Mouse (Mus musculus) heart, adult 2 months (tissue): ENCODE results near the gene Zfp575. TPM values are rescaled to one million over a fixed set of nuclear protein-coding genes. Genes with fewer than 3 reads are reported as not detected.
"Not testable (repeated sequence)": the region's sequence is repeated elsewhere in the genome, so short reads cannot be mapped to it uniquely, and the experiment has no call there.

Source experiments
- DNase-seq, 2 experiments: peaks; one replicate each; pipeline ENCODE4 v3.0.0; 2021
- H3K27ac ChIP-seq: fragments of 200-600 bp; 2 replicates; pipeline ENCODE4 v1.8.1; 2022
- H3K27me3 ChIP-seq: fragments of 200-500 bp; 2 replicates; pipeline ENCODE4 v1.6.1; 2012; ENCODE audit warnings: mild to moderate bottlenecking, low read length, inconsistent platforms, mixed read lengths; ENCODE audit not compliant: control insufficient read depth, insufficient read depth
- H3K36me3 ChIP-seq: fragments of 200-500 bp; 2 replicates; pipeline ENCODE4 v1.6.1; 2012; ENCODE audit warnings: low read length, inconsistent platforms; ENCODE audit not compliant: control insufficient read depth, insufficient read depth
- H3K4me1 ChIP-seq: fragments of 200-500 bp; 2 replicates; pipeline ENCODE4 v1.6.1; 2011; ENCODE audit warnings: low read length; ENCODE audit not compliant: control insufficient read depth, insufficient read depth
- H3K4me3 ChIP-seq: fragments of 200-600 bp; 2 replicates; pipeline ENCODE4 v1.8.1; 2022
- H3K79me2 ChIP-seq: fragments of 200-500 bp; replicated peaks from 2 replicates; pipeline ENCODE4 v1.6.1; 2012; ENCODE audit warnings: mild to moderate bottlenecking, inconsistent platforms, low read length, moderate library complexity, mixed read lengths; ENCODE audit not compliant: control insufficient read depth, insufficient read depth
- H3K9ac ChIP-seq: fragments of 200-500 bp; 2 replicates; pipeline ENCODE4 v1.6.1; 2012; ENCODE audit warnings: low read depth, mild to moderate bottlenecking, control low read depth, inconsistent platforms, low read length, mixed read lengths
- CTCF ChIP-seq: fragments of 200-600 bp; IDR thresholded peaks from 2 replicates; pipeline ENCODE4 v1.8.1; 2022; ENCODE audit warnings: antibody characterized with exemption, mild to moderate bottlenecking, moderate library complexity
- EP300 ChIP-seq: fragments of 200-500 bp; IDR thresholded peaks from 2 replicates; pipeline ENCODE4 v1.6.1; 2011; ENCODE audit warnings: low read depth, low read length, control low read depth; ENCODE audit not compliant: insufficient read depth
- POLR2A ChIP-seq: fragments of 200-500 bp; IDR thresholded peaks from 2 replicates; pipeline ENCODE4 v1.6.1; 2011; ENCODE audit warnings: mild to moderate bottlenecking, low read depth, low read length, control low read depth; ENCODE audit not compliant: insufficient read depth
- WGBS: fragments of 180-500 bp; shearing (Covaris S2); methylation state at CpG from one replicate; pipeline ENCODE4 v1.1.7; 2018; 5-methylcytosine and 5-hydroxymethylcytosine counted together
- intact Hi-C: fragments of 180-260 bp; cut with DNase I; formaldehyde crosslinking; loops from one replicate; pipeline ENCODE4 v1.15.1; 2025
- polyA plus RNA-seq: library from polyadenylated mRNA; depleted of rRNA; stranded (reverse); fragments of >200 nt; gene quantifications from 2 replicates; pipeline ENCODE4 v1.2.3, GENCODE M21; 2012
- total RNA-seq, 2 experiments: library from RNA; stranded (reverse); gene quantifications; 2 replicates each; pipeline ENCODE4 v1.2.3; 2021

Zfp575 gene
- total and polyA plus RNA-seq, 3 experiments, result 0.07 to 0.08 TPM; not detected in 1

- no peak overlapping the region for H3K27ac ChIP-seq
- H3K9ac ChIP-seq, result peak overlapping the region; percentile 20
- no peak; the same call in 1 of the 2 replicates for TF ChIP-seq CTCF
- no peak for TF ChIP-seq POLR2A
- TF ChIP-seq EP300, result no peak
- intact Hi-C loops, result no loop called here
- H3K79me2 ChIP-seq, result no peaks in the 10 kb centered on the region
- H3K4me1 ChIP-seq, result peaks cover 2% of the 10 kb centered on the region
- DNase-seq, result peak; percentile 83 to 88
- 9% methylated on average over 33 of the region's 33 CpGs for WGBS
- no peaks in the 10 kb centered on the region for H3K36me3 ChIP-seq
- H3K4me3 ChIP-seq, result peak overlapping the region; percentile 31; the same call in 1 of the 2 replicates
- H3K27me3 ChIP-seq, result no peaks in the 10 kb centered on the region
Observed at GRCm38 (mm10) chr7:24628685-24629610, 41.5 kb upstream of the Zfp575 start.

DNA sequence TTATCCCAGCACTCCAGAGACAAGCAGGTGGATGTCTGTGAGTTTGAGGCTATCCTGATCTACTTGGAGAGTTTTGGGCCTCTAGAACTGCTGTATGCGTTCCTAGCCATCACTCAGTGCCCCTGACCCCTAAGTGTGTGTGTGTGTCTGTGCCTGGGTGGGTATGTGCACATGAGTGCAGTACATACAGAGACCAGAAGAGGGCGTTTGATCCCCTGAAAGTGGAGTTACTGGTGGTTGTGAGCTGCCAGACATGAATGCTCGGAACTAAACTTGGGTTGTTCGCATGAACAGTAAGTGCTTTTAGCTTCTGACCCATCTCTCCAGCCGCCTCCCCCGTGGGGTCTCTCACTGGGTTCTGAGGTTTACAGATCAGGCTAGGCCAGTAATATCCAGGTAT, 35.5 kb upstream of the Zfp575 start:
- Histone ChIP-seq H3K79me2 (no peaks in the 10 kb centered on the region), H3K4me3 (no peak overlapping the region), H3K27ac (no peak overlapping the region), H3K9ac (no peak overlapping the region), H3K27me3 (no peaks in the 10 kb centered on the region; the same call in 1 of the 2 replicates), H3K4me1 (no peaks in the 10 kb centered on the region), H3K36me3 (no peaks in the 10 kb centered on the region)
- no peak for DNase-seq
- 75% methylated on average over 6 of the region's 6 CpGs for WGBS
- intact Hi-C loops, result no loop called here
- TF ChIP-seq POLR2A (no peak), EP300 (no peak), CTCF (no peak)

DNA sequence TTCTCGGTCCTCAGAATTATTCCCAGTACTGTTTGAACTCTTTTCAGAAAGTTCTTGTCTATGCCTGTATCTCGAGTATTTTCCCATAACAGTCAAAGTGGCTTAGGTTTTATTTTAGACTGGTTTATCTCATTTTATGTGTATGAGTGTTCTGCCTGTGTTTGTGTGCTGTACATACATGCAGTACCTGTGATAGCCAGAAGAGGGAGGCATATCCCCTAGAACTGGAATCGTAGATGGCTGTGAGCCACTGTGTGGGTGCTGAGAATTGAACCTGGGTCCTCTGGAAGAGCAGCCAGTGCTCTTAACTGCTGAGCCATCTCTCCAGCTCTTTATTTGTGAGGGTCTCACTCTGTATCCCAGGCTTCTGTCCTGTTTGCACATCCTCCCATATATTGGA, 33.8 kb upstream of the Zfp575 start:
- Histone ChIP-seq H3K4me3 (no peak overlapping the region), H3K27ac (no peak overlapping the region), H3K36me3 (no peaks in the 10 kb centered on the region), H3K27me3 (no peaks in the 10 kb centered on the region; the same call in 1 of the 2 replicates), H3K9ac (no peak overlapping the region), H3K79me2 (no peaks in the 10 kb centered on the region), H3K4me1 (no peaks in the 10 kb centered on the region)
- TF ChIP-seq CTCF (peak; percentile 48), POLR2A (no peak)
- intact Hi-C loops, result no loop called here
- WGBS, result 71% methylated on average over 3 of the region's 3 CpGs
- no peak for DNase-seq

DNA sequence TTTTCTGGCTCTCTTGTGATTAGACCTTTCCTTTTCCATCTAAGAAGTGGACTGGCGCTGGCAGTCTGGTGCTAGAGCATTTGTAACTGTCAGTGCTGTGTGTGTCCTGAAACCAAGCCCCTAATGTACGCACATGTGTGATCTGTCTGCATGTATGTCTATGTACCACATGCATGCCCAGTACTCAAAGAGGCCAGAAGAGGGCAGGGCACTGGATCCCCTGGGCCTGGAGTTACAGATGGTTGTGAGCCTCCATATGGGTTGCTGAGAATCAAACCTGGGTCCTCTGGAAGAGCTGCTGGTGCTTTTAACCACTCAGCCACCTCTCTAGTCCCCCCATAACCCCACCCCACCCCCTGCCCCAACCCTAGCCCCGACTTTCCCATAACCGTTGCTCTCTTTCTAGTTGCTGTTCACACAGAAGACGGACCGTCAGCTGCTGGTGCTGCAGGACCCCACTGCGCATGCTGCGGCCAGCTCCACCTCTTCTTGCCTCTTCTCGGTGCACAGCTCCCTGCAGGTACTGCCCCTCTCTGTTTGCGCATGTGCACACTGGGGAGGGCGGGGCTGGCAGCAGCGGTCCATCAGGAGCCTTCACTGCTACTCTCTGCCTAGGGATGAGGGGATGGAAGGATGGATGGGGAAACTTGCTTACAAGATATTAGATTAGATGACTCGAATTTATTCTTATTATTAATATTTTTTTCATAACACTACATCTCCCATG, 32.4 kb upstream of the Zfp575 start:
- no peak for TF ChIP-seq POLR2A
- no peak for TF ChIP-seq CTCF
- TF ChIP-seq EP300, result no peak
- H3K27ac ChIP-seq, result no peak overlapping the region
- H3K27me3 ChIP-seq, result no peaks in the 10 kb centered on the region; the same call in 1 of the 2 replicates
- H3K4me1 ChIP-seq, result no peaks in the 10 kb centered on the region
- no peaks in the 10 kb centered on the region for H3K36me3 ChIP-seq
- 59% methylated on average over 13 of the region's 13 CpGs for WGBS
- no peak overlapping the region for H3K9ac ChIP-seq
- H3K4me3 ChIP-seq, result no peak overlapping the region
- H3K79me2 ChIP-seq, result no peaks in the 10 kb centered on the region
- DNase-seq, result no peak
- intact Hi-C loops, result no loop called here

DNA sequence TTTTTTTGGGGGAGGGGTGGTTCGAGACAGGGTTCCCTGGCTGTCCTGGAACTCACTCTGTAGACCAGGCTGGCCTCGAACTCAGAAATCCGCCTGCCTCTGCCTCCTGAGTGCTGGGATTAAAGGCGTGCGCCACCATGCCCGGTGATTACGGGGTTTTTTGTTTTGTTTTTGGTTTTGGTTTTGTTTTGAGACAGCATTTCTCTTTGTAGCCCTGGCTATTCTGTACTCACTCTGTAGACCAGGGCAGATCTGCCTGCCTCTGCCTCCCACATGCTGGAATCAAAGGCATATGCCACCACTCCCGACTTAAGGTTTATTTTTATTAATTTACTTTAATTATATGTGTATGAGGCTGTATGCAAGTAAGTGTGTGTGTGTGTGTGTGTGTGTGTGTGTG, 30.9 kb upstream of the Zfp575 start:
- intact Hi-C loops, DNase-seq, H3K79me2 ChIP-seq, H3K4me3 ChIP-seq, H3K36me3 ChIP-seq, H3K27me3 ChIP-seq, H3K9ac ChIP-seq, H3K27ac ChIP-seq, H3K4me1 ChIP-seq: not testable (repeated sequence)
- 83% methylated on average over 8 of the region's 8 CpGs for WGBS

DNA sequence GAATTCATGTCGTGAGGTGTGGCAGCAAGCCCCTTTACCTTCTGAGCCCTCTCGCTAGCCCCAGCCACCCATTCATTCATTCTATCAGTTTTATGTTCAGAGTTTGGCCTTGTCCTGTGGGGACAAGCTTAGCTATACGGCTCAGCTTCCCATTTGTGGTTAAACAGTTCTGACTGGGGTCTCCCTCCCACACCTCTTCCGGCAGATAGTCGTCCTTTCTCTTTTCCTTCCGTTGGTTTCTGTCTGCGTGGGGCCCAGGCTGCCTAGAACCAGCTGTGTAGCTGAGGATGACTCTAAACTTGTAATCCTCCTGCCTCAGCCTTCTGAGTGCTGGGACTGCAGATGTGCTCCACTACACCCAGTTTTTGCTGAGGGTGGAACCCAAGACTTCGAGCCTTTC, 30.3 kb upstream of the Zfp575 start:
- Histone ChIP-seq H3K79me2 (no peaks in the 10 kb centered on the region), H3K27ac (no peak overlapping the region), H3K4me3 (no peak overlapping the region), H3K36me3 (no peaks in the 10 kb centered on the region), H3K9ac (no peak overlapping the region), H3K4me1 (no peaks in the 10 kb centered on the region), H3K27me3 (peaks cover under 1% of the 10 kb centered on the region; the same call in 1 of the 2 replicates)
- TF ChIP-seq CTCF (no peak), POLR2A (no peak), EP300 (no peak)
- intact Hi-C loops, result no loop called here
- WGBS, result 65% methylated on average over 8 of the region's 8 CpGs
- no peak for DNase-seq
